Mouse (Mus musculus): ENCODE measurements around the gene Klra1. TPM values are rescaled to one million over a fixed set of nuclear protein-coding genes. Genes with fewer than 3 reads are reported as not detected.

Gene Klra1
- polyA plus RNA-seq, 1 experiment from 2014 or later: not detected

Other genes starting within 250 kb of the Klra1 start
- gene Klra9, start 193.8 kb downstream of the Klra1 start, polyA plus RNA-seq (2014; fragmentation: Nextera tagmentation; extraction: Ambion mirVana): not detected in 2 replicates
- gene Klra7, start 153.6 kb downstream of the Klra1 start, polyA plus RNA-seq (2014; fragmentation: Nextera tagmentation; extraction: Ambion mirVana): not detected in 2 replicates
- gene Klra10, start 104.9 kb downstream of the Klra1 start, polyA plus RNA-seq (2014; fragmentation: Nextera tagmentation; extraction: Ambion mirVana): not detected in 2 replicates
- gene Klra3, start 49.3 kb downstream of the Klra1 start, polyA plus RNA-seq (2014; fragmentation: Nextera tagmentation; extraction: Ambion mirVana): not detected in 2 replicates